ENCODE assay signal across 22 mouse cellular contexts in genomic region chr2:134585243-134585642, GRCm38 (mm10). TPM values are rescaled to one million over a fixed set of nuclear protein-coding genes. Genes with fewer than 3 reads are reported as not detected.
DNase-seq lines count a peak whose midpoint lies in the region; ATAC-seq and TF ChIP-seq lines count a peak whose summit lies in the region.
"Had no signal": no experiment of that assay in that cellular context is flagged by ENCODE, and none has a peak within 500 bp of the region (broad histone marks: within the 10 kb centered on the region; RNA-seq: fewer than 3 reads in every experiment).

No protein-coding gene starts in this region.

- H3K4me1 ChIP-seq in forebrain, embryonic 14.5 days (ENCODE audit: control insufficient read depth, insufficient read depth, low read length), result no peaks in the 10 kb centered on the region
- H3K4me1 ChIP-seq in forebrain, embryonic 11.5 days (replicated peaks; ENCODE audit: control insufficient read depth, insufficient read depth, low read length), result no peaks in the 10 kb centered on the region
- H3K4me1 ChIP-seq in midbrain, embryonic 10.5 days, result peaks cover 31% of the 10 kb centered on the region
- H3K4me1 ChIP-seq in midbrain, embryonic 15.5 days, result peaks cover 5% of the 10 kb centered on the region; the same call in 1 of the 2 replicates
- H3K4me1 ChIP-seq: embryonic facial prominence, embryonic 13.5 days; forebrain, embryonic 13.5 days; hindbrain, embryonic 15.5 days had no signal

- no peaks in the 10 kb centered on the region for H3K36me3 ChIP-seq in forebrain, embryonic 14.5 days (ENCODE audit: control insufficient read depth, insufficient read depth, low read length)
- no peaks in the 10 kb centered on the region for H3K36me3 ChIP-seq in forebrain, embryonic 11.5 days (ENCODE audit: control insufficient read depth, insufficient read depth, low read length)
- H3K36me3 ChIP-seq in midbrain, embryonic 10.5 days, result 0 out of 2 replicates have a peak, but pooled peaks cover 1% of the 10 kb centered on the region
- H3K36me3 ChIP-seq in midbrain, embryonic 15.5 days (replicated peaks), result no peaks in the 10 kb centered on the region
- H3K36me3 ChIP-seq: embryonic facial prominence, embryonic 13.5 days; hindbrain, embryonic 15.5 days had no signal

- no peak overlapping the region for H3K4me2 ChIP-seq in forebrain, embryonic 14.5 days (ENCODE audit: low read length)
- no peak overlapping the region for H3K4me2 ChIP-seq in forebrain, embryonic 11.5 days (ENCODE audit: low read depth, low read length, severe bottlenecking)
- H3K4me2 ChIP-seq in midbrain, embryonic 15.5 days, result no peak overlapping the region
- H3K4me2 ChIP-seq: embryonic facial prominence, embryonic 13.5 days; forebrain, embryonic 13.5 days; heart, embryonic 13.5 days; hindbrain, embryonic 15.5 days had no signal

- peak; percentile 26 for DNase-seq in forebrain, embryonic 14.5 days (ENCODE audit: low spot score)
- DNase-seq in forebrain, embryonic 11.5 days (ENCODE audit: low spot score), result no peak
- peak; percentile 19 for DNase-seq in midbrain, embryonic 10.5 days (ENCODE audit: low spot score)
- peak; percentile 80 for DNase-seq in MN1 (ENCODE audit: low spot score)
- DNase-seq in brain, embryonic 14.5 days (ENCODE audit: low read depth), result peak; percentile 67
- no peak for DNase-seq in adrenal gland, postnatal 25 days
- DNase-seq: adrenal gland, adult 8-10 months; cerebellum, adult 18-20 months; cerebellum, postnatal 14 days; gastrocnemius, adult 2 months; gastrocnemius, postnatal 25 days; heart, postnatal 36 days had no signal

- ATAC-seq in forebrain, embryonic 14.5 days, result no peak
- ATAC-seq in forebrain, embryonic 11.5 days (replicated peaks; ENCODE audit: low FRiP score), result no peak
- ATAC-seq in midbrain, embryonic 15.5 days (replicated peaks), result no peak
- ATAC-seq: forebrain, embryonic 13.5 days had no signal

- H3K9ac ChIP-seq in forebrain, embryonic 14.5 days (ENCODE audit: low read length), result no peak overlapping the region
- no peak overlapping the region for H3K9ac ChIP-seq in forebrain, embryonic 11.5 days (ENCODE audit: low read length)
- no peak overlapping the region for H3K9ac ChIP-seq in midbrain, embryonic 15.5 days
- H3K9ac ChIP-seq: embryonic facial prominence, embryonic 13.5 days; forebrain, embryonic 13.5 days; heart, embryonic 13.5 days; hindbrain, embryonic 15.5 days had no signal

- no peak for TF ChIP-seq POLR2A in brain, embryonic 14.5 days (IDR thresholded peaks at IDR 0.05; ENCODE audit: borderline replicate concordance, extremely low read depth, insufficient read depth, insufficient read length, poor library complexity, severe bottlenecking)

- H3K27me3 ChIP-seq in forebrain, embryonic 14.5 days (replicated peaks; ENCODE audit: control insufficient read depth, insufficient read depth, low read length), result no peaks in the 10 kb centered on the region
- no peaks in the 10 kb centered on the region for H3K27me3 ChIP-seq in forebrain, embryonic 11.5 days (ENCODE audit: control insufficient read depth, insufficient read depth, low read length)
- H3K27me3 ChIP-seq in midbrain, embryonic 10.5 days (ENCODE audit: low read depth, poor library complexity, severe bottlenecking), result peaks cover 3% of the 10 kb centered on the region; the same call in 1 of the 2 replicates
- H3K27me3 ChIP-seq in midbrain, embryonic 15.5 days (replicated peaks), result no peaks in the 10 kb centered on the region
- H3K27me3 ChIP-seq: CH12.LX; embryonic facial prominence, embryonic 13.5 days; forebrain, embryonic 13.5 days; heart, embryonic 13.5 days; hindbrain, embryonic 15.5 days had no signal

- 43% methylated on average over 4 of the region's 4 CpGs for WGBS in forebrain, embryonic 14.5 days
- WGBS in forebrain, embryonic 11.5 days, result 59% methylated on average over 4 of the region's 4 CpGs
- 56% methylated on average over 4 of the region's 4 CpGs for WGBS in midbrain, embryonic 10.5 days
- 26% methylated on average over 4 of the region's 4 CpGs for WGBS in midbrain, embryonic 15.5 days

- H3K4me3 ChIP-seq in forebrain, embryonic 14.5 days (ENCODE audit: low read depth, low read length), result no peak overlapping the region
- H3K4me3 ChIP-seq in forebrain, embryonic 11.5 days (ENCODE audit: low read depth, low read length), result no peak overlapping the region
- H3K4me3 ChIP-seq in midbrain, embryonic 10.5 days, result no peak overlapping the region
- no peak overlapping the region for H3K4me3 ChIP-seq in midbrain, embryonic 15.5 days
- H3K4me3 ChIP-seq: embryonic facial prominence, embryonic 13.5 days; forebrain, embryonic 13.5 days; gastrocnemius, adult 2 months; heart, embryonic 13.5 days; hindbrain, embryonic 15.5 days had no signal

- no peak overlapping the region for H3K27ac ChIP-seq in forebrain, embryonic 14.5 days (ENCODE audit: low read depth, low read length)
- H3K27ac ChIP-seq in forebrain, embryonic 11.5 days (ENCODE audit: low read depth, low read length), result no peak overlapping the region
- H3K27ac ChIP-seq in midbrain, embryonic 10.5 days (replicated peaks), result no peak overlapping the region
- H3K27ac ChIP-seq in midbrain, embryonic 15.5 days, result no peak overlapping the region
- H3K27ac ChIP-seq: embryonic facial prominence, embryonic 13.5 days; forebrain, embryonic 13.5 days; gastrocnemius, adult 2 months; heart, embryonic 13.5 days; hindbrain, embryonic 15.5 days had no signal

- no peaks in the 10 kb centered on the region for H3K9me3 ChIP-seq in forebrain, embryonic 14.5 days (replicated peaks; ENCODE audit: control insufficient read depth, low read length)
- H3K9me3 ChIP-seq in forebrain, embryonic 11.5 days (ENCODE audit: control insufficient read depth, low read length), result no peaks in the 10 kb centered on the region
- peaks cover 2% of the 10 kb centered on the region; the same call in 1 of the 2 replicates for H3K9me3 ChIP-seq in midbrain, embryonic 10.5 days (replicated peaks)
- H3K9me3 ChIP-seq in midbrain, embryonic 15.5 days, result no peaks in the 10 kb centered on the region
- H3K9me3 ChIP-seq: embryonic facial prominence, embryonic 13.5 days; forebrain, embryonic 13.5 days; hindbrain, embryonic 15.5 days had no signal

- TF ChIP-seq CTCF in brain, embryonic 14.5 days (IDR thresholded peaks at IDR 0.05; ENCODE audit: borderline replicate concordance, extremely low read depth, insufficient read depth, insufficient read length), result no peak

RNA-seq across cellular contexts. Expression of gene Hao1, which starts 31.1 kb away (rescaled TPM):
- not detected in 2 replicates for polyA plus RNA-seq in forebrain, embryonic 14.5 days (2014; fragmentation: Nextera tagmentation; extraction: Ambion mirVana)
- not detected in 2 replicates for polyA plus RNA-seq in forebrain, embryonic 11.5 days (2014; fragmentation: Nextera tagmentation; extraction: Ambion mirVana)
- polyA plus RNA-seq in midbrain, embryonic 10.5 days (2016; fragmentation: Nextera tagmentation; extraction: Ambion mirVana), result not detected in 2 replicates
- 0.08 TPM in 1 of 2 replicates, not detected in the other for polyA plus RNA-seq in midbrain, embryonic 15.5 days (2015; fragmentation: Nextera tagmentation; extraction: Ambion mirVana)
- polyA plus RNA-seq in brain, embryonic 14.5 days (2012; rRNA removed), result 0.04 TPM in 1 of 2 replicates, not detected in the other
- total RNA-seq in adrenal gland, postnatal 25 days (2021), result 0.88 and 1.3 TPM in 2 replicates
- total RNA-seq: common myeloid progenitor, adult 5-6 weeks; gastrocnemius, adult 2 months; gastrocnemius, postnatal 25 days; granulocyte monocyte progenitor cell, adult 5-6 weeks; heart, postnatal 36 days had no signal
- polyA plus RNA-seq: forebrain, embryonic 13.5 days; heart, embryonic 13.5 days; hindbrain, embryonic 11.5 days; intestine, embryonic 14.5 days had no signal

RNA-seq across cellular contexts. Expression of gene Tmx4, which starts 58.7 kb away (rescaled TPM):
- 70.2 and 84.2 TPM in 2 replicates for polyA plus RNA-seq in forebrain, embryonic 14.5 days (2014; fragmentation: Nextera tagmentation; extraction: Ambion mirVana)
- 49.9 and 50.6 TPM in 2 replicates for polyA plus RNA-seq in forebrain, embryonic 11.5 days (2014; fragmentation: Nextera tagmentation; extraction: Ambion mirVana)
- 23.6 and 38.5 TPM in 2 replicates for polyA plus RNA-seq in midbrain, embryonic 10.5 days (2016; fragmentation: Nextera tagmentation; extraction: Ambion mirVana)
- 116 and 136 TPM in 2 replicates for polyA plus RNA-seq in midbrain, embryonic 15.5 days (2015; fragmentation: Nextera tagmentation; extraction: Ambion mirVana)
- polyA plus RNA-seq in brain, embryonic 14.5 days (2012; rRNA removed), result 37.6 and 66.9 TPM in 2 replicates
- total RNA-seq in adrenal gland, postnatal 25 days (2021), result 30.4 and 40.6 TPM in 2 replicates

Comparison
In these comparisons a context has a peak if more than half of its experiments do, and no peak if none do; other contexts are left out.
1. DNase-seq: peak in forebrain, embryonic 14.5 days (single experiment), midbrain, embryonic 10.5 days (single experiment), MN1 (single experiment) and brain, embryonic 14.5 days (single experiment); none in forebrain, embryonic 11.5 days (single experiment) and adrenal gland, postnatal 25 days (single experiment).